ENCODE assay signal across 24 mouse cellular contexts in genomic region chr16:93829526-93829925, GRCm38 (mm10). TPM values are rescaled to one million over a fixed set of nuclear protein-coding genes. Genes with fewer than 3 reads are reported as not detected.
A peak's percentile ranks its signal among the peaks of the same experiment; 100 is the strongest.
DNase-seq lines count a peak whose midpoint lies in the region; ATAC-seq and TF ChIP-seq lines count a peak whose summit lies in the region.
"Had no signal": no experiment of that assay in that cellular context is flagged by ENCODE, and none has a peak within 500 bp of the region (broad histone marks: within the 10 kb centered on the region; RNA-seq: fewer than 3 reads in every experiment).

No protein-coding gene starts in this region.

- no peak for ATAC-seq in forebrain, embryonic 12.5 days (ENCODE audit: low FRiP score)
- ATAC-seq: CD4-positive, CD25-positive, alpha-beta regulatory T cell, adult 4 months; forebrain, embryonic 13.5 days; forebrain, embryonic 15.5 days; forebrain, postnatal 0 days had no signal

- H3K27me3 ChIP-seq in ES-Bruce4 (ENCODE audit: control insufficient read depth, insufficient read depth, low read length, poor library complexity, severe bottlenecking), result no peaks in the 10 kb centered on the region
- 0 out of 2 replicates have a peak, but pooled peaks cover 4% of the 10 kb centered on the region for H3K27me3 ChIP-seq in forebrain, embryonic 12.5 days
- H3K27me3 ChIP-seq: CH12.LX; embryonic facial prominence, embryonic 13.5 days; embryonic facial prominence, embryonic 15.5 days; forebrain, embryonic 13.5 days; forebrain, embryonic 15.5 days had no signal

- TF ChIP-seq POLR2A in ES-Bruce4 (IDR thresholded peaks at IDR 0.05; ENCODE audit: insufficient read depth, low read length), result no peak

- TF ChIP-seq EP300 in ES-Bruce4 (IDR thresholded peaks at IDR 0.05; ENCODE audit: insufficient read depth, low read depth, low read length), result no peak

- H3K27ac ChIP-seq in ES-Bruce4 (ENCODE audit: insufficient read depth, low read length) (peak overlapping the region; percentile 50), ES-E14 (ENCODE audit: insufficient read depth, low read depth, low read length, poor library complexity, severe bottlenecking) (peak overlapping the region; percentile 75)
- no peak overlapping the region for H3K27ac ChIP-seq in forebrain, embryonic 12.5 days
- H3K27ac ChIP-seq: embryonic facial prominence, embryonic 13.5 days; embryonic facial prominence, embryonic 15.5 days; forebrain, embryonic 10.5 days; forebrain, embryonic 13.5 days; forebrain, embryonic 15.5 days had no signal

- H3K9me3 ChIP-seq in ES-Bruce4 (replicated peaks; ENCODE audit: control insufficient read depth, insufficient read depth, low read length, poor library complexity, severe bottlenecking) (no peaks in the 10 kb centered on the region), ES-E14 (ENCODE audit: control insufficient read depth, insufficient read depth, low read depth, low read length) (no peaks in the 10 kb centered on the region)
- H3K9me3 ChIP-seq in forebrain, embryonic 12.5 days, result no peaks in the 10 kb centered on the region
- H3K9me3 ChIP-seq: embryonic facial prominence, embryonic 15.5 days; forebrain, embryonic 13.5 days; forebrain, embryonic 15.5 days had no signal

- H3K4me3 ChIP-seq in ES-Bruce4 (ENCODE audit: low read depth, low read length) (no peak overlapping the region), ES-E14 (ENCODE audit: insufficient read depth in 1 of 2, low read depth in 1 of 2, low read length in 2 of 2, poor library complexity in 1 of 2, severe bottlenecking in 1 of 2) (no peak overlapping the region)
- no peak overlapping the region for H3K4me3 ChIP-seq in forebrain, embryonic 12.5 days (replicated peaks)
- H3K4me3 ChIP-seq: embryonic facial prominence, embryonic 13.5 days; embryonic facial prominence, embryonic 15.5 days; erythroblast, embryonic 14.5 days; forebrain, embryonic 10.5 days; forebrain, embryonic 13.5 days; forebrain, embryonic 15.5 days had no signal

- DNase-seq in ES-E14 (ENCODE audit: low read depth, low spot score) (no peak), ZHBTc4 (ENCODE audit: low read depth, low spot score) (peak; percentile 80)
- DNase-seq in kidney, postnatal 10 days, result no peak
- DNase-seq: adrenal gland, adult 2 months; adrenal gland, postnatal 10 days; adrenal gland, postnatal 25 days; B cell, adult 2 months; cerebellum, adult 11 months; cerebellum, adult 18-20 months; cerebellum, adult 8-10 months; cerebellum, postnatal 14 days; cerebellum, postnatal 36 days; embryo, embryonic 11 days; forebrain, postnatal 0 days had no signal

- in situ Hi-C loops in ES-E14 (cut with MboI; ENCODE audit: low sequenced_read_pairs in 2 of 2, unreplicated experiment in 2 of 2), result no loop called here

- TF ChIP-seq CTCF in ES-Bruce4 (IDR thresholded peaks at IDR 0.05; ENCODE audit: low read depth, low read length), result no peak

- H3K9ac ChIP-seq in ES-Bruce4 (ENCODE audit: low read depth, poor library complexity, severe bottlenecking), result 0 out of 2 replicates have a peak overlapping the region, but pooled peaks have one; percentile 10
- H3K9ac ChIP-seq in ES-E14 (ENCODE audit: insufficient read depth, low read depth, low read length, poor library complexity, severe bottlenecking), result no peak overlapping the region
- H3K9ac ChIP-seq in forebrain, embryonic 12.5 days, result no peak overlapping the region
- H3K9ac ChIP-seq: embryonic facial prominence, embryonic 13.5 days; embryonic facial prominence, embryonic 15.5 days; forebrain, embryonic 13.5 days; forebrain, embryonic 15.5 days; forebrain, postnatal 0 days had no signal

- H3K4me2 ChIP-seq in forebrain, embryonic 12.5 days, result no peak overlapping the region
- H3K4me2 ChIP-seq: embryonic facial prominence, embryonic 13.5 days; embryonic facial prominence, embryonic 15.5 days; forebrain, embryonic 13.5 days; forebrain, embryonic 15.5 days had no signal

- H3K36me3 ChIP-seq in ES-Bruce4 (ENCODE audit: control insufficient read depth, insufficient read depth, low read length, poor library complexity, severe bottlenecking) (peaks cover 3% of the 10 kb centered on the region; the same call in 1 of the 2 replicates), ES-E14 (ENCODE audit: control insufficient read depth, insufficient read depth, low read length, poor library complexity, severe bottlenecking) (no peaks in the 10 kb centered on the region)
- no peaks in the 10 kb centered on the region for H3K36me3 ChIP-seq in forebrain, embryonic 12.5 days (replicated peaks)
- H3K36me3 ChIP-seq: embryonic facial prominence, embryonic 13.5 days; embryonic facial prominence, embryonic 15.5 days; forebrain, embryonic 15.5 days had no signal

- H3K4me1 ChIP-seq in ES-Bruce4 (ENCODE audit: control insufficient read depth, insufficient read depth, low read length) (peaks cover 5% of the 10 kb centered on the region), ES-E14 (ENCODE audit: control insufficient read depth in 2 of 2, insufficient read depth in 2 of 2, low read length in 2 of 2, poor library complexity in 1 of 2) (peaks cover 7 to 12% of the 10 kb centered on the region in 2 experiments; a peak in 2 of 4 replicates)
- peaks cover 13% of the 10 kb centered on the region for H3K4me1 ChIP-seq in forebrain, embryonic 12.5 days

- 91% methylated on average over 15 of the region's 15 CpGs for WGBS in forebrain, embryonic 12.5 days

TF ChIP-seq in ES-E14, 5 proteins besides CTCF, POLR2A, EP300 and RAD21:
- TF ChIP-seq MAFK (IDR thresholded peaks at IDR 0.05; ENCODE audit: insufficient read depth, low read depth, low read length) (no peak), ZNF384 (IDR thresholded peaks at IDR 0.05; ENCODE audit: low read depth, low read length) (no peak), ZC3H11A (IDR thresholded peaks at IDR 0.05; ENCODE audit: borderline replicate concordance, low read depth, low read length) (no peak), CHD2 (IDR thresholded peaks at IDR 0.05; ENCODE audit: low read depth, low read length) (no peak)
TF ChIP-seq in ES-E14: peak in this region for 0.

RNA-seq across cellular contexts. Expression of gene Morc3, which starts 2.4 kb away (rescaled TPM):
- polyA plus RNA-seq in ES-Bruce4 (2011; ENCODE audit: insufficient read depth, insufficient read length, low read depth, missing spikeins), result 152 TPM in 2 replicates
- 90.3 and 98.4 TPM in 2 replicates for total RNA-seq in ES-E14 (2012; rRNA removed)
- polyA plus RNA-seq in forebrain, embryonic 12.5 days (2016; fragmentation: Nextera tagmentation; extraction: Ambion mirVana), result 33.6 and 34.6 TPM in 2 replicates

RNA-seq across cellular contexts. Expression of gene Chaf1b, which starts 54.2 kb away (rescaled TPM):
- polyA plus RNA-seq in ES-Bruce4 (2011; ENCODE audit: insufficient read depth, insufficient read length, low read depth, missing spikeins), result 63.0 and 63.8 TPM in 2 replicates
- 39.5 and 44.2 TPM in 2 replicates for total RNA-seq in ES-E14 (2012; rRNA removed)
- polyA plus RNA-seq in forebrain, embryonic 12.5 days (2016; fragmentation: Nextera tagmentation; extraction: Ambion mirVana), result 92.4 and 93.4 TPM in 2 replicates
